20 mouse cellular contexts compared by ENCODE assay signal in the genomic region with DNA sequence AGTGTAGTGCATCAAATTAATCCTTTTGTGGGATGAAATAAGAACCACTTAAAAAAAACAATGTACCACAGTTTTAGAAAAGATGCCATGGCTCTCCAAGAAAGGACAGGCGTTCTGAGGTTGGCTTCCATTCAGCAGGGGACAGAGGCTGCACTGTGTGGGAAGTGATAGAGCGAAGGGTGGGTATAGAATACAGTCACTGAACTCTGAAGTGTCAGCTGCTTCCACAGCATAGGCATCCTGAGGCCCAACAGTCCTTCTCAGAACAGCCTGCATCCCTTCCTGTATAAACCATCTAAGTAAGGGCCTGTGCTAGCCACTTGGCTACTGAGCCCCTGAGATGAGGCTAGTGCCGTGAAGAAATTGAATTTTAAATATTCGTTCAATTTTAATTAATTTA.
DNase-seq lines count a peak whose midpoint lies in the region; ATAC-seq and TF ChIP-seq lines count a peak whose summit lies in the region.
"Had no signal": no experiment of that assay in that cellular context is flagged by ENCODE, and none has a peak within 500 bp of the region (broad histone marks: within the 10 kb centered on the region; RNA-seq: fewer than 3 reads in every experiment).

No protein-coding gene starts in this region.

- 0 out of 2 replicates have a peak, but pooled peaks have one; percentile 21 for ATAC-seq in hindbrain, embryonic 13.5 days (ENCODE audit: low FRiP score)
- ATAC-seq in hindbrain, embryonic 12.5 days (ENCODE audit: low FRiP score) = no peak
- 0 out of 2 replicates have a peak, but pooled peaks have one; percentile 37 for ATAC-seq in midbrain, embryonic 13.5 days
- ATAC-seq in midbrain, embryonic 11.5 days (ENCODE audit: low FRiP score) = no peak
- ATAC-seq: forebrain, embryonic 14.5 days had no signal

- no peaks in the 10 kb centered on the region for H3K4me1 ChIP-seq in hindbrain, embryonic 13.5 days (replicated peaks)
- H3K4me1 ChIP-seq in hindbrain, embryonic 12.5 days = no peaks in the 10 kb centered on the region
- no peaks in the 10 kb centered on the region for H3K4me1 ChIP-seq in midbrain, embryonic 13.5 days (replicated peaks)
- no peaks in the 10 kb centered on the region for H3K4me1 ChIP-seq in midbrain, embryonic 11.5 days (ENCODE audit: control insufficient read depth, insufficient read depth, low read length)
- H3K4me1 ChIP-seq: embryonic facial prominence, embryonic 15.5 days had no signal

- WGBS in hindbrain, embryonic 13.5 days = 78% methylated on average over 4 of the region's 4 CpGs
- WGBS in hindbrain, embryonic 12.5 days = 82% methylated on average over 4 of the region's 4 CpGs
- 78% methylated on average over 4 of the region's 4 CpGs for WGBS in midbrain, embryonic 13.5 days
- 80% methylated on average over 4 of the region's 4 CpGs for WGBS in midbrain, embryonic 11.5 days

- no peaks in the 10 kb centered on the region for H3K9me3 ChIP-seq in hindbrain, embryonic 13.5 days
- no peaks in the 10 kb centered on the region for H3K9me3 ChIP-seq in hindbrain, embryonic 12.5 days (replicated peaks)
- no peaks in the 10 kb centered on the region for H3K9me3 ChIP-seq in midbrain, embryonic 13.5 days
- H3K9me3 ChIP-seq in midbrain, embryonic 11.5 days (ENCODE audit: control insufficient read depth, low read length) = no peaks in the 10 kb centered on the region
- H3K9me3 ChIP-seq: embryonic facial prominence, embryonic 15.5 days; heart, embryonic 15.5 days had no signal

- no peak for TF ChIP-seq CTCF in brain, embryonic 14.5 days (IDR thresholded peaks at IDR 0.05; ENCODE audit: borderline replicate concordance, extremely low read depth, insufficient read depth, insufficient read length)

- H3K27me3 ChIP-seq in hindbrain, embryonic 13.5 days = no peaks in the 10 kb centered on the region
- no peaks in the 10 kb centered on the region for H3K27me3 ChIP-seq in hindbrain, embryonic 12.5 days
- no peaks in the 10 kb centered on the region for H3K27me3 ChIP-seq in midbrain, embryonic 13.5 days
- no peaks in the 10 kb centered on the region for H3K27me3 ChIP-seq in midbrain, embryonic 11.5 days (ENCODE audit: control insufficient read depth, insufficient read depth, low read length)
- H3K27me3 ChIP-seq: embryonic facial prominence, embryonic 15.5 days; heart, embryonic 15.5 days had no signal

- no peaks in the 10 kb centered on the region for H3K36me3 ChIP-seq in hindbrain, embryonic 13.5 days
- H3K36me3 ChIP-seq in hindbrain, embryonic 12.5 days = no peaks in the 10 kb centered on the region
- H3K36me3 ChIP-seq in midbrain, embryonic 13.5 days = peaks cover 4% of the 10 kb centered on the region; the same call in 1 of the 2 replicates
- H3K36me3 ChIP-seq in midbrain, embryonic 11.5 days (ENCODE audit: control insufficient read depth, insufficient read depth, low read length) = no peaks in the 10 kb centered on the region
- H3K36me3 ChIP-seq: heart, embryonic 15.5 days had no signal

- no peak overlapping the region for H3K27ac ChIP-seq in hindbrain, embryonic 13.5 days
- H3K27ac ChIP-seq in hindbrain, embryonic 12.5 days = no peak overlapping the region
- no peak overlapping the region for H3K27ac ChIP-seq in midbrain, embryonic 13.5 days
- no peak overlapping the region for H3K27ac ChIP-seq in midbrain, embryonic 11.5 days (ENCODE audit: low read depth, low read length)
- H3K27ac ChIP-seq: embryonic facial prominence, embryonic 15.5 days; heart, adult 2 months; heart, embryonic 15.5 days had no signal

- no peak overlapping the region for H3K4me3 ChIP-seq in hindbrain, embryonic 13.5 days
- H3K4me3 ChIP-seq in hindbrain, embryonic 12.5 days = no peak overlapping the region
- H3K4me3 ChIP-seq in midbrain, embryonic 13.5 days (replicated peaks) = no peak overlapping the region
- H3K4me3 ChIP-seq in midbrain, embryonic 11.5 days (ENCODE audit: low read depth, low read length) = no peak overlapping the region
- H3K4me3 ChIP-seq: embryonic facial prominence, embryonic 15.5 days; heart, adult 2 months; heart, embryonic 15.5 days had no signal

- no peak overlapping the region for H3K4me2 ChIP-seq in hindbrain, embryonic 13.5 days
- no peak overlapping the region for H3K4me2 ChIP-seq in hindbrain, embryonic 12.5 days (replicated peaks)
- no peak overlapping the region for H3K4me2 ChIP-seq in midbrain, embryonic 13.5 days (replicated peaks)
- H3K4me2 ChIP-seq in midbrain, embryonic 11.5 days = no peak overlapping the region
- H3K4me2 ChIP-seq: embryonic facial prominence, embryonic 15.5 days; heart, embryonic 11.5 days; heart, embryonic 15.5 days had no signal

- TF ChIP-seq POLR2A in brain, embryonic 14.5 days (IDR thresholded peaks at IDR 0.05; ENCODE audit: borderline replicate concordance, extremely low read depth, insufficient read depth, insufficient read length, poor library complexity, severe bottlenecking) = no peak

- DNase-seq in midbrain, embryonic 11.5 days (ENCODE audit: low spot score, missing footprints) = no peak
- peak; percentile 18 for DNase-seq in Muller cell, postnatal 12 days (ENCODE audit: inconsistent ontology term)
- DNase-seq in brain, embryonic 14.5 days (ENCODE audit: low read depth) = peak; percentile 36
- DNase-seq: adrenal gland, adult 8-10 months; adrenal gland, postnatal 36 days; cerebellum, adult 11 months; cerebellum, adult 8-10 months; cerebellum, postnatal 14 days; embryo, embryonic 11 days; gastrocnemius, postnatal 14 days; heart, adult 2 months; heart, postnatal 14 days; kidney, adult 11 months had no signal

- no peak overlapping the region for H3K9ac ChIP-seq in hindbrain, embryonic 13.5 days
- no peak overlapping the region for H3K9ac ChIP-seq in hindbrain, embryonic 12.5 days
- no peak overlapping the region for H3K9ac ChIP-seq in midbrain, embryonic 13.5 days (replicated peaks)
- no peak overlapping the region for H3K9ac ChIP-seq in midbrain, embryonic 11.5 days (ENCODE audit: low read length)
- H3K9ac ChIP-seq: embryonic facial prominence, embryonic 15.5 days; heart, embryonic 15.5 days had no signal

Comparison
In these comparisons a context has a peak if more than half of its experiments do, and no peak if none do; other contexts are left out.
1. ATAC-seq: peak in hindbrain, embryonic 13.5 days (single experiment) and midbrain, embryonic 13.5 days (single experiment); none in hindbrain, embryonic 12.5 days (single experiment) and midbrain, embryonic 11.5 days (single experiment).